Mouse (Mus musculus) liver, embryonic 16.5 days (tissue): ENCODE results near the gene Srbd1. TPM values are rescaled to one million over a fixed set of nuclear protein-coding genes. Genes with fewer than 3 reads are reported as not detected.

Experiments used
- ATAC-seq: fragments of 200-750 bp; cut with Nextera tagmentation; 2 replicates; pipeline ENCODE4 v1.8.0; 2017; ENCODE audit warnings: low read depth, mild to moderate bottlenecking, moderate number of reproducible peaks, moderate library complexity
- H3K27ac ChIP-seq: fragments of 300-500 bp; sonication (generic); 2 replicates; pipeline ENCODE4 v1.5.1; 2014; ENCODE audit warnings: mild to moderate bottlenecking, low read length
- H3K27me3 ChIP-seq: fragments of 300-500 bp; sonication (generic); 2 replicates; pipeline ENCODE4 v1.6.1; 2014; ENCODE audit warnings: low read depth, low read length, mixed read lengths; ENCODE audit not compliant: control insufficient read depth, insufficient read depth
- H3K36me3 ChIP-seq: fragments of 300-500 bp; sonication (generic); 2 replicates; pipeline ENCODE4 v1.6.1; 2014; ENCODE audit warnings: mild to moderate bottlenecking; ENCODE audit not compliant: control insufficient read depth, insufficient read depth
- H3K4me1 ChIP-seq: fragments of 300-500 bp; sonication (generic); 2 replicates; pipeline ENCODE4 v1.6.1; 2014; ENCODE audit warnings: low read depth, low read length, mixed read lengths; ENCODE audit not compliant: control insufficient read depth
- H3K4me2 ChIP-seq: fragments of 300-500 bp; sonication (generic); 2 replicates; pipeline ENCODE4 v1.6.1; 2014; ENCODE audit warnings: low read depth, low read length, mixed read lengths
- H3K4me3 ChIP-seq: fragments of 300-500 bp; sonication (generic); 2 replicates; pipeline ENCODE4 v1.5.1; 2014; ENCODE audit warnings: low read depth, mild to moderate bottlenecking, low read length
- H3K9ac ChIP-seq: fragments of 300-500 bp; sonication (generic); 2 replicates; pipeline ENCODE4 v1.6.1; 2014; ENCODE audit warnings: low read depth, low read length
- H3K9me3 ChIP-seq: fragments of 300-500 bp; sonication (generic); replicated peaks from 2 replicates; pipeline ENCODE4 v1.6.1; 2016; ENCODE audit warnings: low read length; ENCODE audit not compliant: control insufficient read depth
- WGBS: fragments of 180-500 bp; shearing (Covaris S2); extraction: QIAGEN DNeasy Blood & Tissue Kit; methylation state at CpG from one replicate; pipeline ENCODE4 v1.1.7; 2014; ENCODE audit not compliant: insufficient replicate concordance; 5-methylcytosine and 5-hydroxymethylcytosine counted together
- polyA plus RNA-seq: library from polyadenylated mRNA; unstranded; fragments of >200 nt; fragmentation: Nextera tagmentation; extraction: Ambion mirVana; gene quantifications from 2 replicates; pipeline ENCODE4 v1.2.1, GENCODE M21; 2015

Srbd1 gene
- polyA plus RNA-seq, 1 experiment from 2014 or later: 8.6 TPM

DNA sequence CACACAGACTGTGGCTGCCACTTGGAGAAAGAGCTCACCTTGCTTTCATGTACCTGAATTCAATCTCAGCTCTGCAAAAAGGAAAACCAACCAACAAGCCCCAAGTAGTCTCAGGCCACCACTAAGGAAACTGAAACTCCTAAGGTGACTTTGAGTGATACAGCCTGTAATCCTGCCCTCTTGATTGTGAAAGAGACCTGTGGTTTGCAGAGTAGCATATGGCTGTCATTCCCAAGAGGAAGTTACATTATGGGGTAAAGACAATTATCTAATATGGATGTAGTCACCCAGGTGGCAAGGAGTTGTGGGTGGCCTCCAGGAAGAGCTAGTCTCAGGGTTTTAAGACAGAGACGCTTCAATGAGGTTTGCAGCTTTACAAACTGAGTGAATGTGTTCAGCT is 125.2 kb downstream of the Srbd1 start:
- no peaks in the 10 kb centered on the region for H3K9me3 ChIP-seq
- no peaks in the 10 kb centered on the region for H3K27me3 ChIP-seq
- 38% methylated on average over 1 of the region's 1 CpGs for WGBS
- peaks cover 3% of the 10 kb centered on the region for H3K4me1 ChIP-seq
- no peak overlapping the region for H3K27ac ChIP-seq
- no peak overlapping the region for H3K4me2 ChIP-seq
- no peak for ATAC-seq
- H3K9ac ChIP-seq: no peak overlapping the region
- no peaks in the 10 kb centered on the region for H3K36me3 ChIP-seq
- no peak overlapping the region for H3K4me3 ChIP-seq

DNA sequence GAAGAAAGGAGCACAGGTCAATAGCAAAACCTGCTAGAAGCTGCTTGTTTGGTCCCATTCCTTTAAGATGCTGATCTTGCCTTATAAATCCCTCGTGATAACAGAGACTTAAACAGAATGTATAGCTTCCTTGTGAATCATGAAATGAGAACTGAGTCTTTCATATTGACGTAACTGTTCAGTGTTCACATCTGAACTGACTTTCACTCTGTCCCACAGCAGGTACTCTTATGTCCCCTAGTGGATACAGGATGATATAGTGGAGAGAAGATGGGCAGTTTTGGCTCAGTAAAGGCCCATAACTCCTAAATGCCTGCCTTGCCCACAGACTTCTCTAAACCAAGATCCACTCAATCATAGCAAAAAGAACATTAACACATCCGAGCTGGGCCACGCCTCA is 130.7 kb downstream of the Srbd1 start:
- no peak overlapping the region for H3K4me3 ChIP-seq
- H3K9me3 ChIP-seq: no peaks in the 10 kb centered on the region
- no peaks in the 10 kb centered on the region for H3K27me3 ChIP-seq
- no peak for ATAC-seq
- WGBS: 68% methylated on average over 4 of the region's 4 CpGs
- no peak overlapping the region for H3K9ac ChIP-seq
- H3K4me1 ChIP-seq: peaks cover 2% of the 10 kb centered on the region; the same call in 1 of the 2 replicates
- no peak overlapping the region for H3K4me2 ChIP-seq
- no peaks in the 10 kb centered on the region for H3K36me3 ChIP-seq
- no peak overlapping the region for H3K27ac ChIP-seq

DNA sequence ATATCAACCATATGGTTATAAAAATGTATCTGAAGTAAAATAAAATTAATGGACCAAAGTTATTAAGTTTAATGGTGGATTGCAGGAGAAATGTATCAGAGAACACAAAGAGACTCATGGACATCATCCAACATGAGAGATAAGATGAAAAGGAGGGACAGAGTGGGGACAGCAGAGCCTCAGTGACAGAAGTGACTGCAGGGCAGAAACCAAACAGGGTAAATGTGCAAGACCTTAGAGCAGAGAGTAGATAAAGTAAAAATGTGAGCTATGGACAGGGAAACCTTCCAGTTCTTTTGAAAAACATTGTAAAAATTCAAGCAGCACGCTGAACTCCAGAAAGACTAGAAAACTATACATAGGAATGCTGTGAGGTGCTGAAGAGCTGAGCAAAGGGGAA is 132.4 kb downstream of the Srbd1 start:
- H3K36me3 ChIP-seq: no peaks in the 10 kb centered on the region
- no peak overlapping the region for H3K4me3 ChIP-seq
- no peak overlapping the region for H3K27ac ChIP-seq
- no peak for ATAC-seq
- H3K9ac ChIP-seq: no peak overlapping the region
- H3K27me3 ChIP-seq: no peaks in the 10 kb centered on the region
- WGBS: 73% methylated on average over 1 of the region's 1 CpGs
- H3K4me2 ChIP-seq: no peak overlapping the region
- peaks cover 2% of the 10 kb centered on the region; the same call in 1 of the 2 replicates for H3K4me1 ChIP-seq
- H3K9me3 ChIP-seq: no peaks in the 10 kb centered on the region

DNA sequence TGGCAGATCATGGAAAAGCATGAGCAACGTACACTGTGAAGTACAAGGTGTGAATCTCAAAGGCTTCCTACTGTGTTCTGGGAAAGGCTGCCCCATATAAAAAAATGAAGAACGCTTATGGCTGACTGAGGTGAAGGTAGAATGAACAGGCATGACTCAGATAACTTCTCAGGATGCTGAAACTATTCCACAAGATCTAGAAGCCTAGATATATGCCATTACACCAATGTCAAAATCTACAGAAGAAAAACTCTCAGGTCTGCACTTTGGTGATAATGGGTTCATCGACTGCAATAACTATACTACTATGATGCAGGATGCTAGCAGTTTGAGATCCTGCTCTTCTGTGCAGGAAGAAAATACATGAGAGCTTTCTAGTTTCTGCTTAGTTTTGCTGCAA is 133.1 kb downstream of the Srbd1 start:
- H3K9me3 ChIP-seq: no peaks in the 10 kb centered on the region
- no peak overlapping the region for H3K9ac ChIP-seq
- no peak overlapping the region for H3K4me2 ChIP-seq
- no peak overlapping the region for H3K27ac ChIP-seq
- H3K4me1 ChIP-seq: peaks cover 2% of the 10 kb centered on the region; the same call in 1 of the 2 replicates
- H3K36me3 ChIP-seq: no peaks in the 10 kb centered on the region
- H3K27me3 ChIP-seq: no peaks in the 10 kb centered on the region
- ATAC-seq: 0 out of 2 replicates have a peak, but pooled peaks have one; percentile 24
- 46% methylated on average over 3 of the region's 3 CpGs for WGBS
- H3K4me3 ChIP-seq: no peak overlapping the region

DNA sequence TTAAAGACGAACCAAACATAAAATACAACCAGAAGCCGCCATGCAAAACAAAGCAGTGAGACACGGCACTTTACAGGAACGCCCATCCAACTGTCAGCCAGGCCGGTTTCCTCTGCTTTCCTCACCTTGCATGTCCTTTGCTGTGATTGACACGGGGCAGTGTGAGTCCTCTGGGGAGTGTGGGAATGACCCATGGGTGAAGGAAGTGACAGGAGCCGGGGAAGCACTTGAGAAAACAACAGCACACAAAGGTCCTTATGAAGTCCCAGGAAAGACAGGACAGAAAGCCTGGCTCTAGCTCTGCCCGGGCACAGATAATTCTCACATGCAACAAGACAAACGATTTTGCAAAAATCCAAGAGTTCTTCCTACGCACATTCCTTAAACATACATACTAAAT is 136.6 kb downstream of the Srbd1 start:
- no peaks in the 10 kb centered on the region for H3K36me3 ChIP-seq
- H3K4me2 ChIP-seq: no peak overlapping the region
- no peak overlapping the region for H3K27ac ChIP-seq
- WGBS: 76% methylated on average over 10 of the region's 10 CpGs
- H3K27me3 ChIP-seq: no peaks in the 10 kb centered on the region
- no peaks in the 10 kb centered on the region for H3K9me3 ChIP-seq
- no peak overlapping the region for H3K4me3 ChIP-seq
- H3K4me1 ChIP-seq: peaks cover 2% of the 10 kb centered on the region; the same call in 1 of the 2 replicates
- H3K9ac ChIP-seq: no peak overlapping the region
- no peak for ATAC-seq

DNA sequence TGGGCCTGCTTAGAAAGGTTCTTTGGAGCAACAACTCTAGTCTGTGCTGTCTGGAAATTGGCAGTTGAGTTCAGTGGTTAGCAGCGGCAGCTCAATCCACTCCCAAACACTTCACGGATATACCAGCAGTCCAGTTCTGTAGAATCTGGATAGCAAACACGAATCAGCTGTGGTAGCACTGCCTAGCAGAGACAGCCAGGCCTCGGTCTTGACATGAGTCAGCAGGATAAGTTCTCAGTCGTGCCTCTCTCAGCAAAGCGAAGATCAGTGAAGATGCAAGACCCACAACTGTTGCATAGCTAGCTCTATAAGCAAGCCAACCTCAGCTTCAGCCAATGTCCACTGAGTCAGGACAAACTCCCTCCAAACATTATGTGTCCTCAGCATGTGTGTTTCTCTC is 142.9 kb downstream of the Srbd1 start:
- Histone ChIP-seq H3K36me3 (peaks cover 9% of the 10 kb centered on the region), H3K9me3 (no peaks in the 10 kb centered on the region), H3K4me1 (no peaks in the 10 kb centered on the region; the same call in 1 of the 2 replicates), H3K4me3 (no peak overlapping the region), H3K27me3 (no peaks in the 10 kb centered on the region), H3K4me2 (no peak overlapping the region), H3K9ac (no peak overlapping the region), H3K27ac (no peak overlapping the region)
- 41% methylated on average over 6 of the region's 6 CpGs for WGBS
- ATAC-seq: peak; percentile 54

DNA sequence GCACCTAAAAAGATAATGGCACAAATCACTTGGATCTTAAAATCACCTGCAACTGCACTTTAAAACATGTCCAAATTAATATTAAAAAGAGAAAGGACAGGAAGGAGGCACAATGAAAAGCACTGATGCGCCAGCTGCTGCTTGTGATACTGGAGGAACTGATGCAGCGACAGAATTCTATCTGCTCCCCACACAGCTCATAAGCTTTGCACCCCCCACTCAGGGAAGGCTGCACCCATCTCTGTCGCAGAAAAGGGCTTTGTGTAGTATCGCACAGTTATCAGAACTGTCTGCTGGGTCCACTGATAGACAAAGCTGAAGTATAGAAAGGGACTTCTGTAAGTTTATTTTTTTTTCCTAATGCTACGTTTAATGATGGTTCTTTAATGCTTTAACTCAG is 143.3 kb downstream of the Srbd1 start:
- WGBS: 33% methylated on average over 5 of the region's 5 CpGs
- Histone ChIP-seq H3K27me3 (no peaks in the 10 kb centered on the region), H3K4me1 (no peaks in the 10 kb centered on the region; the same call in 1 of the 2 replicates), H3K4me3 (no peak overlapping the region), H3K36me3 (peaks cover 9% of the 10 kb centered on the region), H3K9me3 (no peaks in the 10 kb centered on the region), H3K4me2 (no peak overlapping the region), H3K9ac (no peak overlapping the region), H3K27ac (no peak overlapping the region)
- peak; percentile 76 for ATAC-seq

DNA sequence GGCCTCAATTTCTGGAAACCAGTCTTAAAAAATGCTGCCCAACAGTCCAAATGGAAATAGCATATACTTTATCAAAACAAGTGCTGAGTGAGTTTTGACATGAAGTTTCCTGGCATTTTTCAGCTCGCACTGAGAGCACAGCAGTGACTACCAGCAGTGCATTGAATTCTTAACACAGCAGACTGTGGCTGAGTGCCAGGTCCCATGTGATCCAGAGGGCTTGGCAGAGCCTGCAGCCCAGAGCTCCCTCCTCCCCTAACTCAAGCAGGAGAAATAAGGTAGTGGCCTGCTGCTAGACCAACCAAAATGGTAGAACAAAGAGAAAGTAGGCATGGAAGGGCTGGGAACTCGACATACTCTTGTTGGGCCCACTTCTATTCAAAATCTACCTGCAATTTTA is 149.2 kb downstream of the Srbd1 start:
- H3K4me1 ChIP-seq: no peaks in the 10 kb centered on the region
- no peak overlapping the region for H3K4me2 ChIP-seq
- H3K36me3 ChIP-seq: peaks cover 9% of the 10 kb centered on the region
- H3K9ac ChIP-seq: no peak overlapping the region
- no peaks in the 10 kb centered on the region for H3K9me3 ChIP-seq
- WGBS: 65% methylated on average over 2 of the region's 2 CpGs
- H3K27ac ChIP-seq: no peak overlapping the region
- ATAC-seq: no peak
- no peaks in the 10 kb centered on the region for H3K27me3 ChIP-seq
- no peak overlapping the region for H3K4me3 ChIP-seq

DNA sequence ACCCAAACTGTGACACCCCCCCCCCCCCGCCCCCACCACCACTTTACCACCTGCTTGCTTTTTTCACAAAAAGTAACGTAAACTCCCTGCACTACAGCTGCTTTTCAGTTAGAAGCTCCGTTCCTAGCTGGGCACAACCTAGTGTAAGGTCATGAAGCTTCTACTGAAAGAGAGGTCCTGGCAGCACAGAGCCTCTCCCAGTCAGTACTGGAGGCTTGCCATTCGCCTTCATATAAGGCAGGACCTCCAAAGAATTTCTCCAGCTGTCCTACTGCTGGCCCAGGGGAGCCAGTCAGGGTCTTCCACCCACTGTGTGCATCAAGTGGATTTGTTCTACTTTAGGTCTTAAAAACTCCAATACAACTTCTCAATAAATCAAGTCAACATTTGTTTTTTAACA is 149.9 kb downstream of the Srbd1 start:
- Histone ChIP-seq H3K4me3 (no peak overlapping the region), H3K36me3 (peaks cover 8% of the 10 kb centered on the region), H3K27me3 (no peaks in the 10 kb centered on the region), H3K4me2 (no peak overlapping the region), H3K9me3 (no peaks in the 10 kb centered on the region), H3K9ac (no peak overlapping the region), H3K4me1 (no peaks in the 10 kb centered on the region), H3K27ac (no peak overlapping the region)
- no peak for ATAC-seq
- 68% methylated on average over 4 of the region's 4 CpGs for WGBS
